Mouse (Mus musculus) limb, embryonic 12.5 days (tissue): Measurements from ENCODE around the gene Mrps11. TPM values are rescaled to one million over a fixed set of nuclear protein-coding genes. Genes with fewer than 3 reads are reported as not detected.

Experiments used
- ATAC-seq: fragments of 200-750 bp; cut with Nextera tagmentation; 2 replicates; pipeline ENCODE4 v1.8.0; 2017; ENCODE audit warnings: low read depth, moderate TSS enrichment; ENCODE audit not compliant: insufficient number of reproducible peaks, insufficient read depth, low FRiP score, low TSS enrichment
- H3K27ac ChIP-seq: fragments of 300-500 bp; sonication (generic); 2 replicates; pipeline ENCODE4 v1.5.1; 2016; ENCODE audit warnings: mild to moderate bottlenecking, moderate library complexity
- H3K27me3 ChIP-seq: fragments of 300-500 bp; sonication (generic); 2 replicates; pipeline ENCODE4 v1.6.1; 2016; ENCODE audit warnings: mild to moderate bottlenecking, moderate library complexity
- H3K36me3 ChIP-seq: fragments of 300-500 bp; sonication (generic); 2 replicates; pipeline ENCODE4 v1.6.1; 2016; ENCODE audit warnings: mild to moderate bottlenecking, moderate library complexity
- H3K4me1 ChIP-seq: fragments of 300-500 bp; sonication (generic); replicated peaks from 2 replicates; pipeline ENCODE4 v1.6.1; 2016
- H3K4me2 ChIP-seq: fragments of 300-500 bp; sonication (generic); 2 replicates; pipeline ENCODE4 v1.6.1; 2016; ENCODE audit warnings: mild to moderate bottlenecking, moderate library complexity
- H3K4me3 ChIP-seq: fragments of 300-500 bp; sonication (generic); replicated peaks from 2 replicates; pipeline ENCODE4 v1.5.1; 2016; ENCODE audit warnings: mild to moderate bottlenecking
- H3K9ac ChIP-seq: fragments of 300-500 bp; sonication (generic); replicated peaks from 2 replicates; pipeline ENCODE4 v1.6.1; 2016; ENCODE audit warnings: mild to moderate bottlenecking, moderate library complexity
- H3K9me3 ChIP-seq: fragments of 300-500 bp; sonication (generic); 2 replicates; pipeline ENCODE4 v1.6.1; 2016; ENCODE audit warnings: mild to moderate bottlenecking, moderate library complexity
- WGBS: fragments of 180-500 bp; shearing (Covaris S2); methylation state at CpG from one replicate; pipeline ENCODE4 v1.1.7; 2016; 5-methylcytosine and 5-hydroxymethylcytosine counted together
- polyA plus RNA-seq: library from polyadenylated mRNA; unstranded; fragments of >200 nt; fragmentation: Nextera tagmentation; extraction: Ambion mirVana; gene quantifications from 2 replicates; pipeline ENCODE4 v1.2.1, GENCODE M21; 2016

Mrps11 gene
- polyA plus RNA-seq, 1 experiment from 2014 or later: 84.1 TPM

- Histone ChIP-seq H3K9me3 (no peaks in the 10 kb centered on the region), H3K4me3 (no peak overlapping the region), H3K4me2 (no peak overlapping the region), H3K4me1 (no peaks in the 10 kb centered on the region), H3K9ac (no peak overlapping the region), H3K36me3 (no peaks in the 10 kb centered on the region), H3K27ac (no peak overlapping the region), H3K27me3 (peaks cover 20% of the 10 kb centered on the region)
- 24% methylated on average over 18 of the region's 18 CpGs for WGBS
- no peak for ATAC-seq
Observed at GRCm38 (mm10) chr7:78766019-78766683, 16.8 kb upstream of the Mrps11 start.

GRCm38 (mm10) chr7:78767929-78768531 is 14.9 kb upstream of the Mrps11 start:
- ATAC-seq: no peak
- Histone ChIP-seq H3K4me1 (no peaks in the 10 kb centered on the region), H3K9ac (no peak overlapping the region), H3K36me3 (peaks cover 6% of the 10 kb centered on the region), H3K9me3 (no peaks in the 10 kb centered on the region), H3K4me2 (no peak overlapping the region), H3K27ac (no peak overlapping the region), H3K27me3 (peaks cover 20% of the 10 kb centered on the region), H3K4me3 (no peak overlapping the region)
- 87% methylated on average over 12 of the region's 12 CpGs for WGBS

- Histone ChIP-seq H3K9ac (no peak overlapping the region), H3K4me1 (no peaks in the 10 kb centered on the region), H3K4me3 (no peak overlapping the region), H3K27ac (no peak overlapping the region), H3K27me3 (peaks cover 20% of the 10 kb centered on the region), H3K9me3 (no peaks in the 10 kb centered on the region), H3K36me3 (peaks cover 17% of the 10 kb centered on the region), H3K4me2 (no peak overlapping the region)
- no peak for ATAC-seq
- WGBS: 70% methylated on average over 7 of the region's 7 CpGs
Observed at GRCm38 (mm10) chr7:78769075-78769652, 13.8 kb upstream of the Mrps11 start.

GRCm38 (mm10) chr7:78770936-78771335 is 12.0 kb upstream of the Mrps11 start:
- Histone ChIP-seq H3K4me2 (no peak overlapping the region), H3K4me1 (no peaks in the 10 kb centered on the region), H3K27ac (no peak overlapping the region), H3K36me3 (peaks cover 34% of the 10 kb centered on the region), H3K9me3 (no peaks in the 10 kb centered on the region), H3K27me3 (peaks cover 11% of the 10 kb centered on the region), H3K4me3 (no peak overlapping the region), H3K9ac (no peak overlapping the region)
- no peak for ATAC-seq
- WGBS: 90% methylated on average over 5 of the region's 5 CpGs

GRCm38 (mm10) chr7:78778741-78779140 is 4.2 kb upstream of the Mrps11 start:
- WGBS: 95% methylated on average over 5 of the region's 5 CpGs
- no peaks in the 10 kb centered on the region for H3K27me3 ChIP-seq
- no peak overlapping the region for H3K27ac ChIP-seq
- H3K9ac ChIP-seq: no peak overlapping the region
- no peak overlapping the region for H3K4me3 ChIP-seq
- H3K4me2 ChIP-seq: no peak overlapping the region
- peaks cover 8% of the 10 kb centered on the region; the same call in 1 of the 2 replicates for H3K4me1 ChIP-seq
- H3K36me3 ChIP-seq: peaks cover 60% of the 10 kb centered on the region
- ATAC-seq: no peak
- no peaks in the 10 kb centered on the region for H3K9me3 ChIP-seq

GRCm38 (mm10) chr7:78785906-78786305 is 3.0 kb downstream of the Mrps11 start:
- H3K27me3 ChIP-seq: no peaks in the 10 kb centered on the region
- peaks cover 16% of the 10 kb centered on the region; the same call in 1 of the 2 replicates for H3K4me1 ChIP-seq
- no peak overlapping the region for H3K27ac ChIP-seq
- H3K36me3 ChIP-seq: peaks cover 48% of the 10 kb centered on the region
- H3K4me2 ChIP-seq: no peak overlapping the region
- H3K4me3 ChIP-seq: no peak overlapping the region
- no peaks in the 10 kb centered on the region for H3K9me3 ChIP-seq
- H3K9ac ChIP-seq: no peak overlapping the region
- ATAC-seq: no peak
- 89% methylated on average over 5 of the region's 5 CpGs for WGBS

GRCm38 (mm10) chr7:78787793-78788380 is 5.0 kb downstream of the Mrps11 start:
- no peak for ATAC-seq
- Histone ChIP-seq H3K9ac (no peak overlapping the region), H3K4me1 (peaks cover 9% of the 10 kb centered on the region; the same call in 1 of the 2 replicates), H3K27me3 (no peaks in the 10 kb centered on the region), H3K36me3 (peaks cover 64% of the 10 kb centered on the region), H3K9me3 (no peaks in the 10 kb centered on the region), H3K27ac (no peak overlapping the region), H3K4me2 (no peak overlapping the region), H3K4me3 (no peak overlapping the region)
- WGBS: 88% methylated on average over 12 of the region's 12 CpGs

GRCm38 (mm10) chr7:78791359-78792222 is 8.7 kb downstream of the Mrps11 start:
- no peak overlapping the region for H3K4me3 ChIP-seq
- no peak overlapping the region for H3K27ac ChIP-seq
- H3K27me3 ChIP-seq: no peaks in the 10 kb centered on the region
- no peak overlapping the region for H3K4me2 ChIP-seq
- peak; percentile 61; the same call in 1 of the 2 replicates for ATAC-seq
- no peak overlapping the region for H3K9ac ChIP-seq
- 86% methylated on average over 15 of the region's 15 CpGs for WGBS
- H3K9me3 ChIP-seq: no peaks in the 10 kb centered on the region
- peaks cover 58% of the 10 kb centered on the region for H3K36me3 ChIP-seq
- no peaks in the 10 kb centered on the region for H3K4me1 ChIP-seq

GRCm38 (mm10) chr7:78793895-78794570 is 11.1 kb downstream of the Mrps11 start:
- Histone ChIP-seq H3K36me3 (peaks cover 44% of the 10 kb centered on the region), H3K4me2 (no peak overlapping the region), H3K4me1 (no peaks in the 10 kb centered on the region), H3K27me3 (no peaks in the 10 kb centered on the region), H3K9me3 (no peaks in the 10 kb centered on the region), H3K4me3 (no peak overlapping the region), H3K27ac (no peak overlapping the region), H3K9ac (no peak overlapping the region)
- no peak for ATAC-seq
- WGBS: 91% methylated on average over 13 of the region's 13 CpGs

GRCm38 (mm10) chr7:78794571-78795092 is 11.7 kb downstream of the Mrps11 start:
- no peaks in the 10 kb centered on the region for H3K4me1 ChIP-seq
- H3K4me2 ChIP-seq: no peak overlapping the region
- H3K4me3 ChIP-seq: no peak overlapping the region
- H3K27ac ChIP-seq: no peak overlapping the region
- no peaks in the 10 kb centered on the region for H3K9me3 ChIP-seq
- no peak overlapping the region for H3K9ac ChIP-seq
- H3K36me3 ChIP-seq: peaks cover 38% of the 10 kb centered on the region
- H3K27me3 ChIP-seq: no peaks in the 10 kb centered on the region
- no peak for ATAC-seq
- 87% methylated on average over 6 of the region's 6 CpGs for WGBS
